Mouse (Mus musculus) testis, adult 2 months (tissue): Measurements from ENCODE around the gene Kidins220. TPM values are rescaled to one million over a fixed set of nuclear protein-coding genes. Genes with fewer than 3 reads are reported as not detected.

Experiments
- H3K27ac ChIP-seq: fragments of 200-500 bp; 2 replicates; pipeline ENCODE4 v1.5.1; 2012; ENCODE audit warnings: low read depth, low read length; ENCODE audit not compliant: control insufficient read depth, insufficient read depth
- H3K27me3 ChIP-seq: fragments of 200-500 bp; 2 replicates; pipeline ENCODE4 v1.6.1; 2012; ENCODE audit warnings: mild to moderate bottlenecking, low read length, moderate library complexity; ENCODE audit not compliant: control insufficient read depth, insufficient read depth
- H3K36me3 ChIP-seq: fragments of 200-500 bp; 2 replicates; pipeline ENCODE4 v1.6.1; 2012; ENCODE audit warnings: mild to moderate bottlenecking, low read length; ENCODE audit not compliant: control insufficient read depth, insufficient read depth
- H3K4me1 ChIP-seq: fragments of 200-500 bp; 2 replicates; pipeline ENCODE4 v1.6.1; 2012; ENCODE audit warnings: low read length; ENCODE audit not compliant: control insufficient read depth, insufficient read depth
- H3K4me3 ChIP-seq: fragments of 200-500 bp; 2 replicates; pipeline ENCODE4 v1.5.1; 2012; ENCODE audit warnings: low read depth, mild to moderate bottlenecking, low read length, moderate library complexity, mixed read lengths; ENCODE audit not compliant: control insufficient read depth
- CTCF ChIP-seq: fragments of 200-500 bp; IDR thresholded peaks from 2 replicates; pipeline ENCODE4 v1.5.1; 2012; ENCODE audit warnings: low read depth, mild to moderate bottlenecking, inconsistent platforms, low read length, moderate library complexity; ENCODE audit not compliant: control insufficient read depth, insufficient read depth, insufficient replicate concordance
- POLR2A ChIP-seq: fragments of 200-500 bp; IDR thresholded peaks from 2 replicates; pipeline ENCODE4 v1.6.1; 2012; ENCODE audit warnings: low read depth, mild to moderate bottlenecking, inconsistent platforms, low read length, moderate library complexity; ENCODE audit not compliant: control insufficient read depth
- polyA plus RNA-seq: library from polyadenylated mRNA; depleted of rRNA; stranded (reverse); fragments of >200 nt; gene quantifications from 2 replicates; pipeline ENCODE4 v1.2.3, GENCODE M21; 2012

The Kidins220 gene
- polyA plus RNA-seq, 1 experiment = 14.2 TPM

DNA sequence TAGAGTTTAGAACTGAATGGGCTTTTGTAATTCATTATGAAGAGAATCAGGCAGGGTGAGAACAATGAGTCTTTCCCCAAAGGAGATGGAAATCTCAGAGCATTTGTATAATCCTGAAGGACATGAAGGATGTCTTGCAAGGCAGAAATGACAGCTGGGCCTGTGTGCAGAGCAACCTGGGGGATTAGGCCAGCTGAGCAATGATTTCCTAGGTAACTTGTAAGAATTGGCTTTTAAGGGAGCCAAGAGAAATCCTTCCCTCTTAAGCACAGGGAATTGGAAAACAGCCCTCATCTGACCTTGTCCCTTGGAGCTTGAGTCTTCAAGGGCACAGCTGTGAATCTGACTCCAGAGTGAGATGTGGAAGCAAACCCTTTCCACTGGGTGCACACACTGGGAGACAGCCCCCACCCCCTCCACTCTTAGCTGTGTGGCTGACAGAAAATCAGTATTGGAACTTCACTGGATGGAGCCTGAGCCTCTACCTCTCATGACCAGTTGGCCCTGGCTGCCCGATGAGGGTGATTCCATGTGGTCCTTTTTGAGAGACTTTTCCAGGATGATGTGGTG, 41.4 kb upstream of the Kidins220 start:
- no peaks in the 10 kb centered on the region for H3K27me3 ChIP-seq
- H3K4me1 ChIP-seq = peaks cover 5% of the 10 kb centered on the region; the same call in 1 of the 2 replicates
- H3K4me3 ChIP-seq = no peak overlapping the region
- peak overlapping the region; percentile 57 for H3K27ac ChIP-seq
- no peak for TF ChIP-seq POLR2A
- no peak for TF ChIP-seq CTCF
- no peaks in the 10 kb centered on the region for H3K36me3 ChIP-seq

DNA sequence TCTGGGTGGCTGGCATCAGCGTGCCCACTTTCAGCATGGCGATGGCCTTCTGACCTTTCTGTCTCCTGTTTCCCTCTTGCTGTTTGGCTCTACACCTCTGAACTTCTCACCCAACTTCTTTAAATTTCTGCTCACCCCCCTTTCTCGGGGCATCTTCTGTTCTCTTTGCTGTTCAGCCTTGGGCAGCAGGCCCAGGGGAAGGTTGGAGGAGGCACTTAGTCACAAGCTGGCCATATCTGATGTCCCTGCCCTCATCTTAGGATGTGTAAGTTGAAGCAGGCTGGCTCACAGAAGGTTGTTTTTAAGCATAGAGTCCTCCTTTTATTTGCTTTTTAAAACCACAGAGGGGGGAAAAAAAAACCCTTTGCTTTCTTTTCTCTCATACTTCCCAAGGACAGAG, 40.7 kb upstream of the Kidins220 start:
- Histone ChIP-seq H3K4me1 (peaks cover 5% of the 10 kb centered on the region; the same call in 1 of the 2 replicates), H3K27ac (no peak overlapping the region; the same call in 1 of the 2 replicates), H3K36me3 (no peaks in the 10 kb centered on the region), H3K27me3 (no peaks in the 10 kb centered on the region), H3K4me3 (no peak overlapping the region)
- TF ChIP-seq POLR2A (no peak), CTCF (no peak)

GRCm38 (mm10) chr12:24936281-24936680, 38.4 kb upstream of the Kidins220 start:
- Histone ChIP-seq H3K4me3 (no peak overlapping the region), H3K4me1 (peaks cover 5% of the 10 kb centered on the region; the same call in 1 of the 2 replicates), H3K27ac (no peak overlapping the region), H3K36me3 (no peaks in the 10 kb centered on the region), H3K27me3 (no peaks in the 10 kb centered on the region)
- no peak for TF ChIP-seq POLR2A
- TF ChIP-seq CTCF = no peak

- no peak overlapping the region for H3K4me3 ChIP-seq
- H3K36me3 ChIP-seq = no peaks in the 10 kb centered on the region
Measured at GRCm38 (mm10) chr12:24939372-24939771, 35.4 kb upstream of the Kidins220 start.

GRCm38 (mm10) chr12:24942619-24943287, 32.0 kb upstream of the Kidins220 start:
- no peaks in the 10 kb centered on the region for H3K36me3 ChIP-seq
- H3K27ac ChIP-seq = no peak overlapping the region
- TF ChIP-seq CTCF = no peak
- TF ChIP-seq POLR2A = no peak
- H3K27me3 ChIP-seq = no peaks in the 10 kb centered on the region
- H3K4me3 ChIP-seq = no peak overlapping the region
- H3K4me1 ChIP-seq = no peaks in the 10 kb centered on the region

More at GRCm38 (mm10) chr12:24939372-24939771, 35.4 kb upstream of the Kidins220 start:
- TF ChIP-seq CTCF = no peak
- no peak for TF ChIP-seq POLR2A
- Histone ChIP-seq H3K27me3 (no peaks in the 10 kb centered on the region), H3K27ac (no peak overlapping the region), H3K4me1 (no peaks in the 10 kb centered on the region)

DNA sequence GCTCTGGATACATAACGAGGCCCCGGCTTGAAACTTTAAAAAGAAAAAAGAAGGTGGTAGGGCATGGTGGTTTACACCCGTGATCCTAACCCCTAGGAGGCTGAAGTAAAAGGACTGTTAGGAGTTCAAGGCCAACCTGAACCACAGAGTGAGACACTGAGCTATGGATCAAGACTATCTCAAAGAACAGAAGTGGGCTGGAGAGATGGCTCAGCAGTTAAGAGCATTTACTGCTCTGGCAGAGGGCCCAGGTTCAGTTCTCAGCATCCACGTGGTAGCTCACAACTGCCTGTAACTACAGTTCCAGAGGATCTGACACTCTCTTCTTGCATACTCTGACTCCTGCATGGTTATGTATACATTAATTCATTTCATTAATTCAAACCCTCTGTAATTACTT, 31.3 kb upstream of the Kidins220 start:
- TF ChIP-seq POLR2A (no peak), CTCF (no peak)
- no peak overlapping the region for H3K27ac ChIP-seq
- no peaks in the 10 kb centered on the region for H3K27me3 ChIP-seq
- no peak overlapping the region for H3K4me3 ChIP-seq
- no peaks in the 10 kb centered on the region for H3K4me1 ChIP-seq
- no peaks in the 10 kb centered on the region for H3K36me3 ChIP-seq

DNA sequence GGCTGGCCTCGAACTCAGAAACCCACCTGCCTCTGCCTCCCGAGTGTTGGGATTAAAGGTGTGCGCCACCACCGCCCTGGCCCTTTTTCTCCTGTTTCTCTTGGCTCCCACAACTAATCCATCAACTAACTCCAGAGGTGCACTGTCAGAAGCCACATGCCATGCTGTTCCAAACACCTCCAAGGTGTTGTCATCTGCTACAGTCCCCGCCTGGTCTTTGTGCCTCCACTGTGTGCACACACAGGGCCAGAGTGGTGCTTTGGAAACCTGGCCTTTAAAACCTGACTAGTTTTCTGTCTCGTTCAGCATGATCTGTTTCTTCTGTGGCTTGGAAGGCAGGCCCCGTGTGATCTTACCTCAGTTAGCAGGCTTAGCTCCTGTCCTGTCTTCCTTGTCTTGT, 30.1 kb upstream of the Kidins220 start:
- Histone ChIP-seq H3K27ac (no peak overlapping the region), H3K4me1 (no peaks in the 10 kb centered on the region), H3K36me3 (no peaks in the 10 kb centered on the region)

More for the DNA sequence above, 30.1 kb upstream of the Kidins220 start:
- H3K4me3 ChIP-seq = no peak overlapping the region
- no peaks in the 10 kb centered on the region for H3K27me3 ChIP-seq
- no peak for TF ChIP-seq CTCF
- no peak for TF ChIP-seq POLR2A
